Mouse (Mus musculus) liver, adult 2 months (tissue): ENCODE measurements around the gene Dock9. TPM values are rescaled to one million over a fixed set of nuclear protein-coding genes. Genes with fewer than 3 reads are reported as not detected.

Experiments used
- DNase-seq: peaks from one replicate; pipeline ENCODE4 v3.0.0-alpha.2; 2011; ENCODE audit warnings: low read depth, low spot score; ENCODE audit errors: extremely low read depth
- H3K27ac ChIP-seq: fragments of 200-500 bp; replicated peaks from 2 replicates; pipeline ENCODE4 v1.5.1; 2012; ENCODE audit warnings: low read depth, mild to moderate bottlenecking, control low read depth, inconsistent platforms, low read length; ENCODE audit not compliant: insufficient read depth
- H3K27me3 ChIP-seq: fragments of 200-500 bp; 2 replicates; pipeline ENCODE4 v1.6.1; 2012; ENCODE audit warnings: mild to moderate bottlenecking, moderate library complexity, low read length, inconsistent platforms; ENCODE audit not compliant: control insufficient read depth, insufficient read depth
- H3K36me3 ChIP-seq: fragments of 200-500 bp; 2 replicates; pipeline ENCODE4 v1.6.1; 2012; ENCODE audit warnings: low read length, inconsistent platforms; ENCODE audit not compliant: control insufficient read depth, insufficient read depth
- H3K4me1 ChIP-seq: fragments of 200-500 bp; 2 replicates; pipeline ENCODE4 v1.6.1; 2011; ENCODE audit warnings: low read length; ENCODE audit not compliant: control insufficient read depth, insufficient read depth
- H3K4me3 ChIP-seq: fragments of 200-500 bp; 2 replicates; pipeline ENCODE4 v1.5.1; 2011; ENCODE audit warnings: low read depth, mild to moderate bottlenecking, control low read depth, low read length, moderate library complexity; ENCODE audit not compliant: insufficient read depth
- H3K79me2 ChIP-seq: fragments of 200-500 bp; 2 replicates; pipeline ENCODE4 v1.6.1; 2012; ENCODE audit warnings: inconsistent platforms, mild to moderate bottlenecking, low read length, moderate library complexity; ENCODE audit not compliant: control insufficient read depth, insufficient read depth
- H3K9ac ChIP-seq: fragments of 200-500 bp; 2 replicates; pipeline ENCODE4 v1.6.1; 2012; ENCODE audit warnings: low read depth, mild to moderate bottlenecking, control low read depth, inconsistent platforms, low read length
- CTCF ChIP-seq: fragments of 200-500 bp; IDR thresholded peaks from 2 replicates; pipeline ENCODE4 v1.5.1; 2011; ENCODE audit warnings: low read depth, low read length, control low read depth
- POLR2A ChIP-seq: fragments of 200-500 bp; IDR thresholded peaks from 2 replicates; pipeline ENCODE4 v1.6.1; 2011; ENCODE audit warnings: low read length, control low read depth; ENCODE audit not compliant: insufficient read depth; ENCODE audit errors: extremely low read depth
- WGBS: fragments of 180-500 bp; shearing (Covaris S2); methylation state at CpG from one replicate; pipeline ENCODE4 v1.1.7; 2018; 5-methylcytosine and 5-hydroxymethylcytosine counted together
- polyA plus RNA-seq: library from polyadenylated mRNA; depleted of rRNA; stranded (reverse); fragments of >200 nt; gene quantifications from 2 replicates; pipeline ENCODE4 v1.2.3, GENCODE M21; 2012
- total RNA-seq: library from RNA; depleted of rRNA; stranded (reverse); fragments of >200 nt; gene quantifications from 2 replicates; pipeline ENCODE4 v1.2.3, GENCODE M21; 2014

Gene Dock9
- total and polyA plus RNA-seq, 2 experiments: 3.8 to 11.4 TPM

DNA sequence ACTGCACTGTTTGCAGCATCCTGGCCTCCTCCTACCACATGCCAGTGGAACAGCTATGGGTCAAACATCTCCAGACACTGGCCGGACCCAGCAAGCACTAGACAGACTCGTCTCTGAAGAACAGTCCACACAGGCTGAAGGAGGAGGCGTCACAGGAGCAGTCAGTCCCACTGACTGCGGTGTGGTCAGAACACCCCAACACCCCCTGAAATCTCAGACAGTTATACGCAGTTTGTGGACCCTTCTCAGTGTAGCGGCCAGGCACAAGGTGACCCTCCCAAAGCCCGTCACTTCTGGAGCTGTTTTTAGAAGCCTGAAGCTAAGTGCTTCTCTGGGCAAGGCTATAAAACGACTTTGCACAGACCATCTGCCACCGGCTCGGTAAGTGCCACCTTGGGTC lies 143.9 kb downstream of the Dock9 start:
- WGBS: 93% methylated on average over 10 of the region's 10 CpGs
- Histone ChIP-seq H3K79me2 (no peaks in the 10 kb centered on the region), H3K27ac (no peak overlapping the region)

DNA sequence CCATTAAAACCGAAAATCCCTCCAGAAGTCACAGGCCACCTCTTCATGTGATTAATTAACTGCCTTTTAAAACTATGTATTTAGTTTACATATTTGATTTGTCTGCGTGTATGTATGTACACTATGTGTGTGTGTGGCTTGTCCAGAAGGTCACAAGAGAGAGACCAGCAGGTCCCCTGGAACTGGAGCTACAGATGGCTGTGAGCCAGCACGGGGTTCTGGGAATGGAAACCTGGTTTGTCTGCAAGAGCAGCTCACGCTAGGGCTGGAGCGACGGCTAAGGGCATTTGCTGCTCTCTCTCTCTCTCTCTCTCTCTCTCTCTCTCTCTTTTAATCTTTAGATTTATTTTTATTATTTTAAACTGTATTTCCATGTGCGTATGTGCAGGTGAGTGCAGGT lies 144.4 kb downstream of the Dock9 start:
- Histone ChIP-seq H3K79me2 (no peaks in the 10 kb centered on the region), H3K27ac (no peak overlapping the region), H3K36me3 (peaks cover 9% of the 10 kb centered on the region; the same call in 1 of the 2 replicates), H3K4me1 (no peaks in the 10 kb centered on the region), H3K9ac (no peak overlapping the region), H3K4me3 (no peak overlapping the region), H3K27me3 (no peaks in the 10 kb centered on the region)
- 90% methylated on average over 7 of the region's 7 CpGs for WGBS
- DNase-seq: no peak
- TF ChIP-seq CTCF (no peak), POLR2A (no peak)

More for the DNA sequence above, 143.9 kb downstream of the Dock9 start:
- no peak overlapping the region for H3K4me3 ChIP-seq
- H3K36me3 ChIP-seq: peaks cover 9% of the 10 kb centered on the region; the same call in 1 of the 2 replicates
- no peak for TF ChIP-seq POLR2A
- no peak for TF ChIP-seq CTCF
- H3K9ac ChIP-seq: no peak overlapping the region
- no peaks in the 10 kb centered on the region for H3K4me1 ChIP-seq
- DNase-seq: no peak
- H3K27me3 ChIP-seq: no peaks in the 10 kb centered on the region

DNA sequence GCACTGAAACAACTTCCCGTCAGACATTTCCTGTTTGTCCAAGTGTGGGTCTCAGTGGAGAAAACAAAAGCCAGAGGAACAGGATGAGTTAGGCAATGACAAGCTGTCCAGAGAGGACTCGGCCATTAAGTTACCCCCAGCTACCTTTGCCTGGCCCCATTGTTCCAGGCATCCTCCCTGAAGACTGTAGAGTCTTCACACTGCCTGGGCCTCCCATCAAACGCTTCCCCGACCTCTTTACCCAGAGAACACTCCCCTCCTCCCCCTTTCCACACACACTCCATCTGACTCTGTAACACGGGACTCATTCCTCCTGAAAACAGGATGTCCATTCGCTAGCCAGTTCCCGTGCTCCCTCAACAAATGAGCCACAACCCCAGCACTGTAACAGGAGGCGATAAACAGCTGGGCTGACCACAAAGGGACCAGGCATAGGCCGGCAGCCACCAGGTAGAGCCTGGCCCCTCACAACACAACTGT lies 149.0 kb downstream of the Dock9 start:
- TF ChIP-seq CTCF (no peak), POLR2A (no peak)
- no peak overlapping the region for H3K4me3 ChIP-seq
- peaks cover 6% of the 10 kb centered on the region; the same call in 1 of the 2 replicates for H3K36me3 ChIP-seq
- H3K27me3 ChIP-seq: no peaks in the 10 kb centered on the region
- H3K4me1 ChIP-seq: no peaks in the 10 kb centered on the region
- WGBS: 73% methylated on average over 9 of the region's 9 CpGs
- peak; percentile 10 for DNase-seq
- peak overlapping the region; percentile 77 for H3K27ac ChIP-seq
- H3K79me2 ChIP-seq: no peaks in the 10 kb centered on the region
- no peak overlapping the region for H3K9ac ChIP-seq

DNA sequence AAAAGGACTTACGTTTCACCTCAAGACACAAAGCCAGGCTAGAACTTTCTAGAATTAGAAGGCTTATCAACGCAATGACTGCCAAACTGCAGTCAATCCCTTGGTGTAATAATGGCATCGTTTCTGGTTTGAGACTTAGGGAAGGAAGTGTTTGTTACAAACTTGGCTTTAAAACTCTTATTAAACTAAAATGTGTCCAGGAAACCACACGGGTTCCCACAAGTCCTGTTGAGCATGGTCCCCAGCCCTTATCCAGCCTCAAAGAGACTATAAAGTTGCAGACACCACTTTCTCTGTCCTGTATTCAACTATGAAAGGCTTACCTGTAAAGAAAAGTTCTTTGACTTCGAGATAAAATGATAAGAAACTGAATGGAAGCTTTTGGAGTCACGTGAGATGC lies 149.9 kb downstream of the Dock9 start:
- WGBS: 73% methylated on average over 6 of the region's 6 CpGs
- no peaks in the 10 kb centered on the region for H3K27me3 ChIP-seq
- no peaks in the 10 kb centered on the region for H3K4me1 ChIP-seq
- H3K9ac ChIP-seq: no peak overlapping the region
- no peak overlapping the region for H3K4me3 ChIP-seq
- H3K27ac ChIP-seq: no peak overlapping the region
- no peaks in the 10 kb centered on the region for H3K79me2 ChIP-seq
- peaks cover 5% of the 10 kb centered on the region; the same call in 1 of the 2 replicates for H3K36me3 ChIP-seq
- no peak for DNase-seq
- TF ChIP-seq CTCF (no peak), POLR2A (no peak)

DNA sequence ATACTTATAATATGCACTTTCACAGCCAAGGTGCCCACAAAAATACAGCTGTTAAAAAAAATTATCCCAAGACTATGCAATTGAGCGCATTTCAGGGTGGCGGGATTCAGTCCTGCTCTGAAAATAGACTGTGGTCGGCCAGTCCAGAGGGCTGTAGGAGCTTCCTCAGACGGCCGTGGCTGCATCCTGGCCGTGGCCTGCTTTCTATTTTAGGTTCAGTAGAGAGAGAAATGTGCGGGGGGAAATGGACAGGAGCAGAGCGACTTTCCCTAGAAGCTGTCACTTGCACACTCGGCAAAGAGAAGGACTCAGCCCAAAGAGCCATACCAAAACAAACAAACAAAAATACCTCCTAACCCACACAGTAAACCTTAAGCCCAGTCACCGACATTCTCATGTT lies 151.0 kb downstream of the Dock9 start:
- peaks cover under 1% of the 10 kb centered on the region; the same call in 1 of the 2 replicates for H3K36me3 ChIP-seq
- no peak overlapping the region for H3K9ac ChIP-seq
- no peaks in the 10 kb centered on the region for H3K4me1 ChIP-seq
- WGBS: 69% methylated on average over 10 of the region's 10 CpGs
- no peak overlapping the region for H3K4me3 ChIP-seq
- TF ChIP-seq POLR2A (no peak), CTCF (no peak)
- no peak for DNase-seq
- H3K79me2 ChIP-seq: no peaks in the 10 kb centered on the region
- no peaks in the 10 kb centered on the region for H3K27me3 ChIP-seq
- H3K27ac ChIP-seq: no peak overlapping the region

DNA sequence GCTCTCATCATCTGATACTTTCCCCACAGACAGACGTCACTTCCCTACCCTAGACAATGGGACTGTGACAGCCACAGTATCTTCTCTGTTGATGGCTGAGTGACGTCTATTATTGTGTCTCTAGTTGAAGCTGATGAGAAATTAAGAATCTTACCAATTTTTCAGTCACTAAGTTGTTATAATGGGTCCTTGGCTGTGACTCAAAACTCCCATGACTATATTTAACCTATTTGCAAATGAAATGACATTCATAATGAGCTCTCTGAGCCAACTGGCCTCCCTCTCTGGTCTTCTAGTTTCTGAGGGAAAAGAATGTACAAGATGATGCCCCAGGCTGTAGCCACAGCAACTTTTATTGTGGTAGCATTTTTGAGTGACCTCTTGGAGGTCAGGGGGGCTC lies 153.3 kb downstream of the Dock9 start:
- Histone ChIP-seq H3K27ac (no peak overlapping the region), H3K79me2 (no peaks in the 10 kb centered on the region), H3K4me3 (no peak overlapping the region), H3K9ac (no peak overlapping the region), H3K27me3 (no peaks in the 10 kb centered on the region), H3K36me3 (peaks cover 3% of the 10 kb centered on the region; the same call in 1 of the 2 replicates), H3K4me1 (no peaks in the 10 kb centered on the region)
- whole genome bisulfite sequencing: 92% methylated on average over 2 of the region's 2 CpGs
- no peak for DNase-seq
- TF ChIP-seq POLR2A (no peak), CTCF (no peak)
